Mouse (Mus musculus): ENCODE measurements around the gene Plxdc1. TPM values are rescaled to one million over a fixed set of nuclear protein-coding genes. Genes with fewer than 3 reads are reported as not detected.

Gene Plxdc1
- polyA plus RNA-seq, 1 experiment from 2014 or later = 0.38 TPM

DNA sequence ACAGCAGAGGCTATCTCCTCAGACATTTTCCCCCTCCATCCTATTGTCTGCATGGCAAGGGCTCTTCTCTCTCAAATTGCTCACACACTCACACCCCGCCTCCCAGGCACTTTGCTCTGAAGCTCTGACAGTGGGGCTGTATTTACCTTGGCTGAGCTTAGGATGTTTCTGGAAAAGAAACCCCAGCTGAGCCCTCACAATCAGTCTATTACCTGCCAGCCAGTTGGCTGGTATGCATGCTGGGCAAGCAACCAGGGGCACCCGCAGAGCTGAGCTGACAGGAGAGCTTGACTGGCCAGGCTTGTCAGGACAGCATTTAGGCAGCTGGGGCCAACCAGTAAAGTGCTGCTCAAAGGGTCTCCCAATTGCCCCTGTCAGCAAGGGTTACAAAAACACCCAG is 19.1 kb downstream of the Plxdc1 start:
- Histone ChIP-seq H3K4me2 (replicated peaks) (no peak overlapping the region), H3K4me1 (replicated peaks) (peaks cover 8% of the 10 kb centered on the region), H3K9me3 (no peaks in the 10 kb centered on the region), H3K9ac (replicated peaks) (no peak overlapping the region), H3K36me3 (no peaks in the 10 kb centered on the region), H3K4me3 (replicated peaks) (no peak overlapping the region), H3K27ac (peak overlapping the region; percentile 44), H3K27me3 (no peaks in the 10 kb centered on the region)
- WGBS = 33% methylated on average over 2 of the region's 2 CpGs
- no peak for ATAC-seq

DNA sequence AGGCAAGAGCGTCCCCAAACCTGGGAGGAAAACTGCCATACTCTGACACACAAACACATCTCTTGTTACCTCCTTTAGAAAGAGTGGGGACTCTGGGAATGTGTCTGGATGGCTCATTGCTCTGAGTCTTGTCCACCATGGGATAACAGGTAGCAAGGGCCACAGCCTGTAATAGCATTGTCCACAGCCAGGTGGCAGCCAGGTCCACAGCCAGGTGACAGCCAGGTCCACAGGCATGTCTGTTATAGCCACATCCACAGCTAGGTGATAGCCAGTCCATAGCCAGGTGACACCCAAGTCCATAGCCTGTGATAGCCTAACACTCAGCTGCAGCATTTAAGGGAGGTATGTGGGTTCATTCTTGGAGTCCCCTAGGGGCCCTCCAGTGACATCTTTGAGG is 25.3 kb downstream of the Plxdc1 start:
- Histone ChIP-seq H3K27ac (no peak overlapping the region), H3K4me1 (replicated peaks) (peaks cover 20% of the 10 kb centered on the region), H3K36me3 (no peaks in the 10 kb centered on the region), H3K27me3 (no peaks in the 10 kb centered on the region), H3K4me2 (replicated peaks) (no peak overlapping the region), H3K4me3 (replicated peaks) (no peak overlapping the region), H3K9me3 (no peaks in the 10 kb centered on the region), H3K9ac (replicated peaks) (no peak overlapping the region)
- ATAC-seq = no peak
- WGBS = 100% methylated on average over 1 of the region's 1 CpGs

DNA sequence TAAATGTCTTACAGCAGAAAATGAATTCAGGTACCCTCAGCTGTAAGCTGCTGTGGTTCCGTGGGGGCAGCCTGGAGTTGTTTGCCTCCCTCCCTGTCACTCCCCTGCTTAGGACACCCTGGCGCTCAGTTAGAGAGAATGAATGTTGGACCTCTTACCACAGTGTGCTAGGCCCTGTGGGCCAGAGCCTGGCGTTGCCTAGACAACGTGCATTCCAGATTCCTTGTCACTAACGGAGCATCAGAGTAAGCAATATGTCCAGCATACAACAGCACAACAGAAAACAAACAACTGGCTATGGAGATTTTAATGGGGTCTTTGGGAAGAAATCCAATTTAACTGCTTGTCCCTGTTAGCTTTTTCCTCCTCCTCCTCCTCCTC is 27.0 kb downstream of the Plxdc1 start:
- Histone ChIP-seq H3K27me3 (no peaks in the 10 kb centered on the region), H3K27ac (peak overlapping the region; percentile 60), H3K9me3 (no peaks in the 10 kb centered on the region), H3K4me3 (replicated peaks) (no peak overlapping the region), H3K4me1 (replicated peaks) (peaks cover 28% of the 10 kb centered on the region), H3K36me3 (no peaks in the 10 kb centered on the region), H3K4me2 (replicated peaks) (no peak overlapping the region), H3K9ac (replicated peaks) (no peak overlapping the region; the same call in 1 of the 2 replicates)
- 45% methylated on average over 5 of the region's 5 CpGs for WGBS
- no peak for ATAC-seq

DNA sequence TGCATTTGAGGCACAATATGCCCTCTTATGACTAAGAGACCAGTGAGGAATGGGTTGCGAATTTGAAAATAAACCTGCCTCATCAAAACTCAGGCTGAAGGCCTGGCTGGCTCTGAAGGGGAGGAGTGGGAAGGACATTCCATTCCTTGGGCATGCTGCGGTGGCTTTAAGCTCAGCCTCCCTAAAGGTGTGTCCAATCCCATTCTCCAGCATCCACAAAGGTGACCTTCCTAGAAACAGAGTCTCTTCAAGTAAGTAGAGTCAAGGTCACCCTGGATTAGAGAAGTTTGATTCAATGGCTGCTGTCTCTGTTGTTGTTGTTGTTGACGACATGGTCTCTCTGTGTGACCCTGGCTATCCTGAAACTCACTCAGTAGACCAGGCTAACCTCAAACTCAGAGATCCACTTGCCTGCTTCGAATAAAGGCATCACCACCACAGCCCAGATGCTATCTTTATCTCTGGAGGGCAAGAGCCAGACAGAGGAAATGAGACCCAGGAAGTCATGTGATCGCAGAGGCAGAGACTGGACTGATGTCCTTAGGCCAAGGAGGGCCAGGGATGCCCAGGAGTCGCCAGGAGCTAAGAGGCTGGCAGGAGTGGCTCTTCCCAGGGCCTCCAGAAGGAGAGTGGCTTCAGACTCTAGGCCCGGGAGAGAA is 27.5 kb downstream of the Plxdc1 start:
- Histone ChIP-seq H3K4me2 (replicated peaks) (no peak overlapping the region), H3K27me3 (no peaks in the 10 kb centered on the region), H3K36me3 (no peaks in the 10 kb centered on the region), H3K4me3 (replicated peaks) (no peak overlapping the region), H3K4me1 (replicated peaks) (peaks cover 33% of the 10 kb centered on the region), H3K9me3 (no peaks in the 10 kb centered on the region), H3K27ac (peak overlapping the region; percentile 60), H3K9ac (replicated peaks) (no peak overlapping the region; the same call in 1 of the 2 replicates)
- no peak for ATAC-seq
- WGBS = 83% methylated on average over 7 of the region's 7 CpGs

DNA sequence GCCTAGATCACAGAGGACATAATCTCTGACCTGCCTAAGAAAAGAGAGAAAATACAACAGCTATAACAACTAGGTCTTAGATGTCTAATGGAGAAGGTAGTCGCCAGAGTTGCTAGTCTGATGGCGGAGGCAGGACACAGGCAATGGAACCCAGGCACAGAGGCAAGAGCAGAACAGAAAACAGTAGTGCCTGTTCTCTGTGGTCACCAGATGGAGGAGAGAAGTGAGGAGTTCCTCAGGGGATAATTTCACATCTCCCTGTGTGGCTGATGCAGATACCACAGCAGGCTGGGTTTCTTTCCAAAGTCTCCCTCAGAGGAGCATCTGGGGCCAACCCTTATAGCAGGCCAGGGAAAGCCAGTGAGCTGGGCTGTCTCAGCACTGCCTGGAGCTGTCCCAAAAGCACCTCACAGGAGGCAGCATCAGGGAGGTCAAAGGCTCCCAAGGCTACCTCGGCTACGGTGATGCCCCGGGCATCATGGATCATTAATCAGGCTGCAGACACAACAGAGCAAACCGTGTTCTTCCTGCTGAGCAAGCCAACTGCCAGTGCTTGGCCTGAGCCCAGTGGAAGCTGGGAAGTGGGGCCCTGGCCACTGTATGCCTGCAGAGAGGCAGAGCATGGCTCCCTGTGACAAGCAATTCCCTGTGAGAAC is 29.2 kb downstream of the Plxdc1 start:
- Histone ChIP-seq H3K27ac (no peak overlapping the region), H3K4me3 (replicated peaks) (no peak overlapping the region), H3K9ac (replicated peaks) (no peak overlapping the region), H3K36me3 (no peaks in the 10 kb centered on the region), H3K27me3 (no peaks in the 10 kb centered on the region), H3K9me3 (no peaks in the 10 kb centered on the region), H3K4me2 (replicated peaks) (no peak overlapping the region), H3K4me1 (replicated peaks) (peaks cover 33% of the 10 kb centered on the region)
- WGBS = 65% methylated on average over 6 of the region's 6 CpGs
- ATAC-seq = no peak

DNA sequence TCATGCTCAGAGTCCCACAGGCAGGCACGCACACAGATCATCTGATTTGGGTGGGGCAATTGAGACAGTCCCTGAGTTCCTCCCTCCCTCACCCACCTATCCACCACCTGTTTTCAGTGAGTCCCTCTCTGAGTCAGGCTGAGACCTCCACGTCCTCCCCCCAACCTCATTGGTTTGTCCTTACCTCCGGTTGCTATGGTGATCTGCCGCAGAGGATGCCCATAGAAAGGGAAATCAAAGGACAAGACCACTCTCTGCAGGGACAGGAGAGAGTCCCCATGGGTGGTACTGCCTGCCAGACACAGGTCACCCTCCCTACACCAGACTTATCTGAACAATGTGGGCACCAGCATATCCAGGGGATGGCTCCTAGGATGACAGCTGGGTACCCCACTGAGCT is 30.3 kb downstream of the Plxdc1 start:
- Histone ChIP-seq H3K4me2 (replicated peaks) (no peak overlapping the region), H3K36me3 (no peaks in the 10 kb centered on the region), H3K27ac (no peak overlapping the region), H3K27me3 (no peaks in the 10 kb centered on the region), H3K4me3 (replicated peaks) (no peak overlapping the region), H3K9me3 (no peaks in the 10 kb centered on the region), H3K9ac (replicated peaks) (no peak overlapping the region), H3K4me1 (replicated peaks) (peaks cover 33% of the 10 kb centered on the region)
- no peak for ATAC-seq
- 33% methylated on average over 4 of the region's 4 CpGs for WGBS

DNA sequence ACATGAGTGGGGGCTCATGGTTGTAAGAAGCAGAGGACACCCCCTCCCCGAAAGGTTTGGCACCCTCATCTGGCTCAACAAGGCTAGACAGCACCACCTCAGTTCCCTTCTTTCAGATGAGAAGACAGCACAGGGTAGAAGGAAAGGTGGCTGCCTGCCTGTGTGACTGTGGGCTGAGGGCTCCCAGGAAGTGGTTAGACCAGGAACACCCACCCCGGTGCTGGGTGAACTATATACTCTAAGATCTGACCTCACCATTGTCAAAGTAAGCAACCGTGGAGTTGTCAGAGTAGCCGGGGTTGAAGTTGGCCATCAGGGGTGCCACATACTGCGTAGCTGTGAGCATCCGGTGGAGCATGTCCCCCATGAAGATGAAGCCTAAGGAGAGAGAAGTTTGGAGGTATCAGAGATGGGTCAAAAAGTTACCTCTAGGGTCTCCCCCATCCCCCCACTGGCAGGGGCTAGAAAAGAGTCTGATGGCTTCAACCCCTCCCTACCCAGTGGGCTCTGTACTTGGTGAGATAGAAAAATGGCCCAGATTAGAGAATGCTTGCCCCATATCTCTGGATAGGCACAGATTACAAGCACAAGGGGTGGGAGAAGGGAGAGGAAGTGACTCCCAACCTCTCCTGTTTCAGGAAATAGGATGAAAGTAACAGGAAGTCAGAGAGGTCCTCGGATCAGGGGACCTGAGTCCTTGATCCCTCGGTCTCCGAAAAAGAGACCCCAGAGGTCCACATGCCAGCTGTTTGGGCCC is 30.9 kb downstream of the Plxdc1 start:
- H3K4me2 ChIP-seq (replicated peaks) = no peak overlapping the region
- no peak overlapping the region for H3K9ac ChIP-seq (replicated peaks)
- 86% methylated on average over 9 of the region's 9 CpGs for WGBS
- ATAC-seq = no peak
- H3K4me3 ChIP-seq (replicated peaks) = no peak overlapping the region
- H3K9me3 ChIP-seq = no peaks in the 10 kb centered on the region
- no peak overlapping the region for H3K27ac ChIP-seq
- H3K27me3 ChIP-seq = no peaks in the 10 kb centered on the region
- H3K36me3 ChIP-seq = no peaks in the 10 kb centered on the region
- H3K4me1 ChIP-seq (replicated peaks) = peaks cover 36% of the 10 kb centered on the region

DNA sequence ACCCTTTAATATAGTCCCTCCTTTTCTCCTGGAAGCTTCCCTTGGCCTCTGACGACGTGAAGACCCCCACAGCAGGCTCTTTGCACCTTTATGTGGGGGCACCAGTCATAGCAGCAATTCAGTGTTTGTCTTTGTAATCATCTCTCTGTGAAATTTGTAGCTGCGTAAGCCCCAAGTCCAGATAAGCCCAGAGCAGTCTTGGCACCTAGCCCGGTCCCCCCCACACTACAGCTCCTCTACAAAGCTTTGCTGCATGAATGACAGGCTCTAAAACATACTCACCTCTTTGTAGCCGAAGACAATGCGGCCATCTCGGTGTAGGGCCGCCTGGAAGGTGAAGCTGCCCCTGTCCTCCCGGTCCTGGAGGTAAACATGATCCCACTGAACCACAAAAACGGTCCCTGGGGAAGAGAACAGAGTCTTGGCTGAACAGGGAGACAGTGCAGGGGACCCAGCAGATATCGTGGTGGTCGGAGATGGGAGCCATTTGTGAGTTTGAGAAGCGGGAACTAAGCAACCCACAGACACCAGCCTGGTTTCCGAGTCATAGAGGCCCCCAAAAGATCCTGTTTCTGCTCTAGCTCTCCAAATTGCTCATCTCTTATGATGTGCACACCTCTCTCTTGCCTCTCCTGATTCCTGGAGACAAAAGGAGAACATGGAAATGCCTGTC is 31.6 kb downstream of the Plxdc1 start:
- no peaks in the 10 kb centered on the region for H3K27me3 ChIP-seq
- 73% methylated on average over 14 of the region's 14 CpGs for WGBS
- no peaks in the 10 kb centered on the region for H3K36me3 ChIP-seq
- H3K9me3 ChIP-seq = no peaks in the 10 kb centered on the region
- H3K4me1 ChIP-seq (replicated peaks) = peaks cover 43% of the 10 kb centered on the region
- H3K4me3 ChIP-seq (replicated peaks) = no peak overlapping the region
- no peak for ATAC-seq
- no peak overlapping the region for H3K27ac ChIP-seq
- H3K4me2 ChIP-seq (replicated peaks) = no peak overlapping the region
- H3K9ac ChIP-seq (replicated peaks) = no peak overlapping the region

DNA sequence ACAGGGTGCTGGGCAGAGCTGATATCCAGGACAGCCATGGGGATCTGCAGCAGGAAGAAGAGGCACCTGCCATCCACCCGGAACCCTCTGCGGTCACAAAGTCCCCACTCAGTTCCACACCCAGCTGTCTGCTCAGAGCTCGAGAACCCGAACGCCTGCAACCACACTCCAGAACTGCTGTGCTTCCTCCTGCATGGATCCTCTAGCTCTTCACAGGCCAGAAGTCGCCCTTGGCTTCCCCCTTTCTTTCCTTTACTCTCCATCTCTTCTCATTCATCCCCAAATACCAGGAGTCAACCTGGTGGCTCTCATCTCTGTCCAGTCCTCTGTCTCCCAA is 32.3 kb downstream of the Plxdc1 start:
- no peak overlapping the region for H3K9ac ChIP-seq (replicated peaks)
- H3K36me3 ChIP-seq = no peaks in the 10 kb centered on the region
- no peak overlapping the region for H3K4me3 ChIP-seq (replicated peaks)
- WGBS = 93% methylated on average over 6 of the region's 6 CpGs
- no peak for ATAC-seq
- no peak overlapping the region for H3K4me2 ChIP-seq (replicated peaks)
- H3K4me1 ChIP-seq (replicated peaks) = peaks cover 41% of the 10 kb centered on the region
- H3K9me3 ChIP-seq = no peaks in the 10 kb centered on the region
- H3K27me3 ChIP-seq = no peaks in the 10 kb centered on the region
- no peak overlapping the region for H3K27ac ChIP-seq

DNA sequence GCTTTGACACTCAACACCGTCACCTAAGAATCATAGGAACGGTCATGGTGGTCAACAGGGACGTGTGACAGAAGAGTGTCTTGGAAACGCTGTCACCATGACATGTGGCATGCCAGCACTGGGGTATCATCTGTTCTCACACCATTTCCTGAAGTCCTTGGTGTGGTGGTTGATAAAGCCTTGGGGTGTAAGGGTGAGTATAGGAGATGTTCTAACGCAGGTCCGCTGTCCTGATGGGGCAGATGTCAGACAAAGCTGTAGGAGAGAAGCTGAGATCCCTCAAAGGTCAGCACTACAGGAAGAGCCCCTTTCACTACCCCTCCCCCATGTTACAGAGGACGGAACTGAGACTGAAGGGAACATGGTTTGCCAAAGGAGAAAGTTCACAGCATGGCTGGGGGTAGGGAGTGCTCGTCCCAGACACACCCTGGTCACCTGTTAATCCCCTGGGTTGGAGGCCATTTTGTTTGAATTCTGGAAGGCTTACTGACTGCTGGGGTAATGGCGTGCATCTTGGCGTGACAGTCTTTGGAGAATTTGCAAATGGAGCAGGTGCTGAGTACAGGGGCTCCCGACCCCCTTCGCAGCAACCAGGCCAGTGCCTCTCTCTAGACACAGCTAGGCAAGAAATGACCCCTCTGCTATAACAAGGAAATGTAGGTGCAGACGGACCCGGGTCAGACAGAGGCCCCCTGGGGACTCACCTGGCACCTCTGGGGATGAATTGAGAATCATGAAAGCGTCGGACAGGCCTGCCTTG is 32.9 kb downstream of the Plxdc1 start:
- Histone ChIP-seq H3K4me3 (replicated peaks) (no peak overlapping the region), H3K36me3 (no peaks in the 10 kb centered on the region), H3K27ac (no peak overlapping the region), H3K27me3 (no peaks in the 10 kb centered on the region), H3K9ac (replicated peaks) (no peak overlapping the region), H3K4me2 (replicated peaks) (no peak overlapping the region), H3K9me3 (no peaks in the 10 kb centered on the region), H3K4me1 (replicated peaks) (peaks cover 36% of the 10 kb centered on the region)
- 80% methylated on average over 16 of the region's 16 CpGs for WGBS
- ATAC-seq = no peak

DNA sequence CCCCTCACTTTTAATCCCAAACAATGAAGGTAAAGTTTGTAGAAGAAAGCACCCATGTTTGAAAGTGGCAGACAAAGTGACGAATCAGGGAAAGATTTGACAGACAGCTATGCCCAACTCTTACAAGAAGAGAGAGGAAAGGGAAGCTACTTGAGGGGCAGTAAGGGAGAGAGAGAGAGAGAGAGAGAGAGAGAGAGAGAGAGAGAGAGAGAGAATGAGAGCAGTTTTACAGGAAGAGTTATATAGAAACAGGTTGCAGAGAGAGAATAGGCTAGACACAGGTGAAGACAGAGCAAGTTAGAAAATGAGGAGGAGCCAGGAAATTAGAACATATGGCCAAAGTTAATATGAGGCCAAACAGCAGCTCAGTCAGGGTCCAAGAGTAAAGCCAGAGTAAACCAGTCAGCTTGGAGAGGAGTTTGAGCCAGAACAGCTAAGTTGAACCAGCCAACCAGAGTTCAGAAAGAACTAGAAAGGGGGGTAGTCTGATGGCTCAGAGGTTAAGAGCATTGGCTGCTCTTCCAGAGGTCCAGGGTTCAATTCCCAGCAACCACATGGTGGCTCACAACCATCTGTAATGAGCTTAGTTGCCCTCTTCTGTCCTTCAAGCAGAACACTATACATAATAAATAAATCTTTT is 33.8 kb downstream of the Plxdc1 start:
- Histone ChIP-seq H3K4me1 (replicated peaks) (peaks cover 36% of the 10 kb centered on the region), H3K36me3 (no peaks in the 10 kb centered on the region)

More for the DNA sequence above, 33.8 kb downstream of the Plxdc1 start:
- Histone ChIP-seq H3K4me3 (replicated peaks) (no peak overlapping the region), H3K27me3 (no peaks in the 10 kb centered on the region), H3K27ac (no peak overlapping the region), H3K9ac (replicated peaks) (no peak overlapping the region), H3K9me3 (no peaks in the 10 kb centered on the region), H3K4me2 (replicated peaks) (no peak overlapping the region)
- no peak for ATAC-seq
- WGBS = 82% methylated on average over 1 of the region's 1 CpGs
